Mouse (Mus musculus): ENCODE results near the gene M1ap. TPM values are rescaled to one million over a fixed set of nuclear protein-coding genes. Genes with fewer than 3 reads are reported as not detected.

M1ap gene
- total and polyA plus RNA-seq, 3 experiments: 6.2 to 6.3 TPM; not detected in 1

DNA sequence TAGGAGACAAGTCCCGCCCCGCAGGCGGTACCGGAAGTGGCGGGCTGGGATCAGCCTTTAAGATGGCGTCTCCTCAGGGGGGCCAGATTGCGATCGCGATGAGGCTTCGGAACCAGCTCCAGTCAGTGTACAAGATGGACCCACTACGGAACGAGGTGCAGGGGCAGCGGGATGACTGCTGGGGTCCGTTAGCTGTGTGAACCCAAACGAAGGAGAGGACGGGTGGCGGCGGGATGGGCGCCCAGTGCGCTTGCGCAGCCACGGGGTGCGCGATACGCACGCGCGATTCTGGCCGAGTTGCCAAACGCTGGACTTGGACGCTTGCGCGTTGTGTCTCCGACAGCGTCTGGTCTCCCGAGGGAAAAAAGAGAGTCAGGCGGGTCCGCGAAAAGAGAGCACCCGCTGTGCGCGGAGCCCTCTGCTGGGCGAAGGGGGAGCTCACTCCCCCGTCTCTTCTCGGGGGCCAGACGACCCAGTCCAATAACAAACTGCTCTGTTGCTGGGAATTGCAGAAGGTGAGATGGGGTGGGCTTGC, 131.7 kb downstream of the M1ap start (continued):
- TF ChIP-seq POLR2AphosphoS2 (IDR thresholded peaks at IDR 0.05; ENCODE audit: low read length): 0 out of 2 replicates have a peak, but pooled peaks have one; percentile 29
- no peak for TF ChIP-seq MAFK (IDR thresholded peaks at IDR 0.05; ENCODE audit: borderline replicate concordance, low read depth, low read length)

Other genes with a start within 250 kb of the M1ap start
- 65.7 and 67.2 TPM in 2 replicates for gene Pole4, start 241.5 kb upstream of the M1ap start, total RNA-seq (2012; rRNA removed)
- 10 to 100 TPM in 1 of 2 experiments, not detected in 1; 76.7 TPM for gene Pole4, start 241.5 kb upstream of the M1ap start, polyA plus RNA-seq (2012; ENCODE audit: insufficient read depth in 1 of 2, insufficient read length in 2 of 2, low read depth in 1 of 2, low replicate concordance in 2 of 2, missing spikeins in 1 of 2)
- gene Hk2, start 172.4 kb upstream of the M1ap start, total RNA-seq (2012; rRNA removed): 51.6 and 75.6 TPM in 2 replicates
- 10 to 100 TPM in 1 of 2 experiments, not detected in 1; 44.2 TPM for gene Hk2, start 172.4 kb upstream of the M1ap start, polyA plus RNA-seq (2012; ENCODE audit: insufficient read depth in 1 of 2, insufficient read length in 2 of 2, low read depth in 1 of 2, low replicate concordance in 2 of 2, missing spikeins in 1 of 2)
- 0.03 and 0.04 TPM in 2 replicates for gene Sema4f, start 7.1 kb upstream of the M1ap start, total RNA-seq (2012; rRNA removed)
- under 1 TPM in 1 of 2 experiments, not detected in 1; 0.01 TPM for gene Sema4f, start 7.1 kb upstream of the M1ap start, polyA plus RNA-seq (2012; ENCODE audit: insufficient read depth in 1 of 2, insufficient read length in 2 of 2, low read depth in 1 of 2, low replicate concordance in 2 of 2, missing spikeins in 1 of 2)
- gene Dok1, start 86.6 kb downstream of the M1ap start, total RNA-seq (2012; rRNA removed): 17.9 and 18.7 TPM in 2 replicates
- 10 to 100 TPM in 1 of 2 experiments, not detected in 1; 22.3 TPM for gene Dok1, start 86.6 kb downstream of the M1ap start, polyA plus RNA-seq (2012; ENCODE audit: insufficient read depth in 1 of 2, insufficient read length in 2 of 2, low read depth in 1 of 2, low replicate concordance in 2 of 2, missing spikeins in 1 of 2)
- gene Loxl3, start 87.3 kb downstream of the M1ap start, total RNA-seq (2012; rRNA removed): 0.77 and 0.78 TPM in 2 replicates
- gene Loxl3, start 87.3 kb downstream of the M1ap start, polyA plus RNA-seq (2012; ENCODE audit: insufficient read depth in 1 of 2, insufficient read length in 2 of 2, low read depth in 1 of 2, low replicate concordance in 2 of 2, missing spikeins in 1 of 2): 1 to 10 TPM in 1 of 2 experiments, not detected in 1; 1.0 TPM
- gene Aup1, start 107.6 kb downstream of the M1ap start, total RNA-seq (2012; rRNA removed): 206 and 259 TPM in 2 replicates
- 100 to 1,000 TPM in 1 of 2 experiments, not detected in 1; 500 TPM for gene Aup1, start 107.6 kb downstream of the M1ap start, polyA plus RNA-seq (2012; ENCODE audit: insufficient read depth in 1 of 2, insufficient read length in 2 of 2, low read depth in 1 of 2, low replicate concordance in 2 of 2, missing spikeins in 1 of 2)
- 95.1 and 107 TPM in 2 replicates for gene Htra2, start 108.4 kb downstream of the M1ap start, total RNA-seq (2012; rRNA removed)
- gene Htra2, start 108.4 kb downstream of the M1ap start, polyA plus RNA-seq (2012; ENCODE audit: insufficient read depth in 1 of 2, insufficient read length in 2 of 2, low read depth in 1 of 2, low replicate concordance in 2 of 2, missing spikeins in 1 of 2): 100 to 1,000 TPM in 1 of 2 experiments, not detected in 1; 133 TPM
- gene Dqx1, start 110.9 kb downstream of the M1ap start, total RNA-seq (2012; rRNA removed): 1.3 TPM in 2 replicates
- gene Dqx1, start 110.9 kb downstream of the M1ap start, polyA plus RNA-seq (2012; ENCODE audit: insufficient read depth in 1 of 2, insufficient read length in 2 of 2, low read depth in 1 of 2, low replicate concordance in 2 of 2, missing spikeins in 1 of 2): 1 to 10 TPM in 1 of 2 experiments, not detected in 1; 3.4 TPM
- gene Tlx2, start 123.4 kb downstream of the M1ap start, total RNA-seq (2012; rRNA removed): not detected in 2 replicates
- not detected for gene Tlx2, start 123.4 kb downstream of the M1ap start, polyA plus RNA-seq (2012; ENCODE audit: insufficient read depth in 1 of 2, insufficient read length in 2 of 2, low read depth in 1 of 2, low replicate concordance in 2 of 2, missing spikeins in 1 of 2)
- gene Pcgf1, start 131.0 kb downstream of the M1ap start, total RNA-seq (2012; rRNA removed): 18.2 and 19.2 TPM in 2 replicates
- 10 to 100 TPM in 1 of 2 experiments, not detected in 1; 25.2 TPM for gene Pcgf1, start 131.0 kb downstream of the M1ap start, polyA plus RNA-seq (2012; ENCODE audit: insufficient read depth in 1 of 2, insufficient read length in 2 of 2, low read depth in 1 of 2, low replicate concordance in 2 of 2, missing spikeins in 1 of 2)
- 0.23 and 0.58 TPM in 2 replicates for gene Lbx2, start 139.5 kb downstream of the M1ap start, total RNA-seq (2012; rRNA removed)
- gene Lbx2, start 139.5 kb downstream of the M1ap start, polyA plus RNA-seq (2012; ENCODE audit: insufficient read depth in 1 of 2, insufficient read length in 2 of 2, low read depth in 1 of 2, low replicate concordance in 2 of 2, missing spikeins in 1 of 2): under 1 TPM in 1 of 2 experiments, not detected in 1; 0.85 TPM
- gene Ccdc142, start 154.7 kb downstream of the M1ap start, total RNA-seq (2012; rRNA removed): 3.2 and 5.1 TPM in 2 replicates
- 1 to 10 TPM in 1 of 2 experiments, not detected in 1; 2.2 TPM for gene Ccdc142, start 154.7 kb downstream of the M1ap start, polyA plus RNA-seq (2012; ENCODE audit: insufficient read depth in 1 of 2, insufficient read length in 2 of 2, low read depth in 1 of 2, low replicate concordance in 2 of 2, missing spikeins in 1 of 2)
- gene Gm42688, start 154.7 kb downstream of the M1ap start, total RNA-seq (2012; rRNA removed): 2.2 and 2.5 TPM in 2 replicates
- 1 to 10 TPM in 1 of 2 experiments, not detected in 1; 4.8 TPM for gene Gm42688, start 154.7 kb downstream of the M1ap start, polyA plus RNA-seq (2012; ENCODE audit: insufficient read depth in 1 of 2, insufficient read length in 2 of 2, low read depth in 1 of 2, low replicate concordance in 2 of 2, missing spikeins in 1 of 2)
- gene Mrpl53, start 162.1 kb downstream of the M1ap start, total RNA-seq (2012; rRNA removed): 91.3 and 93.7 TPM in 2 replicates
- gene Mrpl53, start 162.1 kb downstream of the M1ap start, polyA plus RNA-seq (2012; ENCODE audit: insufficient read depth in 1 of 2, insufficient read length in 2 of 2, low read depth in 1 of 2, low replicate concordance in 2 of 2, missing spikeins in 1 of 2): 10 to 100 TPM in 1 of 2 experiments, not detected in 1; 63.8 TPM
- gene Mogs, start 168.6 kb downstream of the M1ap start, total RNA-seq (2012; rRNA removed): 167 and 209 TPM in 2 replicates
- gene Mogs, start 168.6 kb downstream of the M1ap start, polyA plus RNA-seq (2012; ENCODE audit: insufficient read depth in 1 of 2, insufficient read length in 2 of 2, low read depth in 1 of 2, low replicate concordance in 2 of 2, missing spikeins in 1 of 2): 100 to 1,000 TPM in 1 of 2 experiments, not detected in 1; 150 TPM
- gene Wbp1, start 174.7 kb downstream of the M1ap start, total RNA-seq (2012; rRNA removed): 35.0 and 42.4 TPM in 2 replicates
- 10 to 100 TPM in 1 of 2 experiments, not detected in 1; 72.8 TPM for gene Wbp1, start 174.7 kb downstream of the M1ap start, polyA plus RNA-seq (2012; ENCODE audit: insufficient read depth in 1 of 2, insufficient read length in 2 of 2, low read depth in 1 of 2, low replicate concordance in 2 of 2, missing spikeins in 1 of 2)
- 25.8 and 30.6 TPM in 2 replicates for gene Ino80b, start 178.5 kb downstream of the M1ap start, total RNA-seq (2012; rRNA removed)
- 10 to 100 TPM in 1 of 2 experiments, not detected in 1; 40.9 TPM for gene Ino80b, start 178.5 kb downstream of the M1ap start, polyA plus RNA-seq (2012; ENCODE audit: insufficient read depth in 1 of 2, insufficient read length in 2 of 2, low read depth in 1 of 2, low replicate concordance in 2 of 2, missing spikeins in 1 of 2)
- 5.2 and 5.4 TPM in 2 replicates for gene Rtkn, start 188.6 kb downstream of the M1ap start, total RNA-seq (2012; rRNA removed)
- gene Rtkn, start 188.6 kb downstream of the M1ap start, polyA plus RNA-seq (2012; ENCODE audit: insufficient read depth in 1 of 2, insufficient read length in 2 of 2, low read depth in 1 of 2, low replicate concordance in 2 of 2, missing spikeins in 1 of 2): 1 to 10 TPM in 1 of 2 experiments, not detected in 1; 8.3 TPM
- 3.2 and 3.4 TPM in 2 replicates for gene Wdr54, start 209.5 kb downstream of the M1ap start, total RNA-seq (2012; rRNA removed)
- gene Wdr54, start 209.5 kb downstream of the M1ap start, polyA plus RNA-seq (2012; ENCODE audit: insufficient read depth in 1 of 2, insufficient read length in 2 of 2, low read depth in 1 of 2, low replicate concordance in 2 of 2, missing spikeins in 1 of 2): 1 to 10 TPM in 1 of 2 experiments, not detected in 1; 4.6 TPM
- gene 1700003E16Rik, start 209.5 kb downstream of the M1ap start, total RNA-seq (2012; rRNA removed): 0.15 and 0.23 TPM in 2 replicates
- under 1 TPM in 1 of 2 experiments, not detected in 1; 0.50 TPM for gene 1700003E16Rik, start 209.5 kb downstream of the M1ap start, polyA plus RNA-seq (2012; ENCODE audit: insufficient read depth in 1 of 2, insufficient read length in 2 of 2, low read depth in 1 of 2, low replicate concordance in 2 of 2, missing spikeins in 1 of 2)
- gene Dctn1, start 219.0 kb downstream of the M1ap start, total RNA-seq (2012; rRNA removed): 21.9 and 23.3 TPM in 2 replicates
- gene Dctn1, start 219.0 kb downstream of the M1ap start, polyA plus RNA-seq (2012; ENCODE audit: insufficient read depth in 1 of 2, insufficient read length in 2 of 2, low read depth in 1 of 2, low replicate concordance in 2 of 2, missing spikeins in 1 of 2): 10 to 100 TPM in 1 of 2 experiments, not detected in 1; 81.9 TPM

Measured in MEL (cell line).